Mouse (Mus musculus) brain, embryonic 14.5 days (tissue): ENCODE measurements around the gene Elmo1.

ENCODE experiments used
- CTCF ChIP-seq: fragments of 200-500 bp; IDR thresholded peaks from 2 replicates; pipeline ENCODE4 v1.5.1; 2012; ENCODE audit warnings: inconsistent platforms, mild to moderate bottlenecking, moderate library complexity, borderline replicate concordance; ENCODE audit not compliant: insufficient read depth, insufficient read length; ENCODE audit errors: extremely low read depth
- POLR2A ChIP-seq: fragments of 200-500 bp; IDR thresholded peaks from 2 replicates; pipeline ENCODE4 v1.6.1; 2012; ENCODE audit warnings: mild to moderate bottlenecking, inconsistent platforms, borderline replicate concordance; ENCODE audit not compliant: poor library complexity, insufficient read depth, insufficient read length, severe bottlenecking; ENCODE audit errors: extremely low read depth

DNA sequence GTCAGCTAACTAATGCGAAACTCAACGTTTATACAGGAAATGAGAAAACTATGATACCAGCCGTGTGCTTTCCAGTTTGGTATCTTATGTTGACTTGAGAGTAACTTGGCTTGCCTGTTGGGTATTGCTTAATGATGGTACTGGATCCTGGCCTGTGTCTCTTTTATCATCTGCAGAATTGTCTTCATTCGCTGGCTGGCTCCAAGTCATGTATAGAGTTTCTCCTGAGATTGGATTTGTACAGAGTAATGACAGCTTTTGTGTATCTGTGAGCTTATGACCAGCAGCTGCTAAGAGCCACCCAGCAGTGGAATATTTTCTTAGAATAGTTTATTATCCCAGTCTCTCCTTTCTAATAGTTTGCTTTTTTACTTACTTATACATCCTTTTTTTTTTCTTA is 112.2 kb downstream of the Elmo1 start:
- TF ChIP-seq CTCF = no peak
- no peak for TF ChIP-seq POLR2A
